Mouse (Mus musculus): ENCODE data around the gene Erp44. TPM values are rescaled to one million over a fixed set of nuclear protein-coding genes. Genes with fewer than 3 reads are reported as not detected.

Erp44 gene
- total and polyA plus RNA-seq, 3 experiments = 31.1 to 31.6 TPM; not detected in 1

- TF ChIP-seq USF1 (IDR thresholded peaks at IDR 0.05; ENCODE audit: low read depth, low read length) (no peak), GATA1 (IDR thresholded peaks at IDR 0.05; ENCODE audit: low read depth, low read length) (peak; percentile 91), JUND (IDR thresholded peaks at IDR 0.05; ENCODE audit: low read depth, low read length) (no peak), ZC3H11A (IDR thresholded peaks at IDR 0.05; ENCODE audit: low read depth, low read length) (no peak), CHD2 (IDR thresholded peaks at IDR 0.05; ENCODE audit: low read length) (no peak), CHD1 (IDR thresholded peaks at IDR 0.05; ENCODE audit: low read depth, low read length) (no peak), GABPA (IDR thresholded peaks at IDR 0.05; ENCODE audit: low read depth, low read length) (no peak), ZMIZ1 (IDR thresholded peaks at IDR 0.05; ENCODE audit: low read depth, low read length) (no peak)
Observed at GRCm38 (mm10) chr4:48182115-48182806, 97.1 kb downstream of the Erp44 start (continued).

- Histone ChIP-seq H3K4me3 (ENCODE audit: control insufficient read depth in 1 of 2, insufficient read depth in 1 of 2, low read depth in 2 of 2, low read length in 2 of 2) (no peak overlapping the region), H3K27ac (ENCODE audit: control insufficient read depth, low read depth, low read length) (no peak overlapping the region), H3K9me3 (replicated peaks; ENCODE audit: insufficient read depth, low read length) (no peaks in the 10 kb centered on the region), H3K9ac (ENCODE audit: control insufficient read depth, low read depth, low read length, poor library complexity, severe bottlenecking) (no peak overlapping the region), H3K36me3 (ENCODE audit: control insufficient read depth in 1 of 2, insufficient read depth in 2 of 2, low read length in 2 of 2) (peaks cover 0 to 5% of the 10 kb centered on the region in 2 experiments; a peak in 3 of 4 replicates), H3K79me2 (ENCODE audit: control insufficient read depth, insufficient read depth, low read length, poor library complexity) (no peaks in the 10 kb centered on the region), H3K27me3 (ENCODE audit: control insufficient read depth in 1 of 2, insufficient read depth in 2 of 2, low read length in 2 of 2) (no peaks in the 10 kb centered on the region), H3K4me1 (ENCODE audit: control insufficient read depth in 1 of 2, insufficient read depth in 2 of 2, low read length in 2 of 2) (peaks cover 7 to 10% of the 10 kb centered on the region in 2 experiments)
- TF ChIP-seq TBP (IDR thresholded peaks at IDR 0.05; ENCODE audit: low read depth, low read length) = no peak
- TF ChIP-seq TCF12 (IDR thresholded peaks at IDR 0.05; ENCODE audit: low read depth, low read length) = no peak
- no peak for TF ChIP-seq CHD1 (IDR thresholded peaks at IDR 0.05; ENCODE audit: low read depth, low read length)
- no peak for TF ChIP-seq UBTF (IDR thresholded peaks at IDR 0.05; ENCODE audit: borderline replicate concordance, insufficient read depth, low read depth, low read length)
- no peak for TF ChIP-seq POLR2AphosphoS5 (IDR thresholded peaks at IDR 0.05; ENCODE audit: borderline replicate concordance, low read depth, low read length)
- TF ChIP-seq SMC3 (IDR thresholded peaks at IDR 0.05; ENCODE audit: low read depth, low read length) = no peak
- TF ChIP-seq USF2 (IDR thresholded peaks at IDR 0.05; ENCODE audit: borderline replicate concordance in 1 of 2, insufficient read depth in 1 of 2, low read depth in 1 of 2, low read length in 2 of 2) = no peak
- TF ChIP-seq E2F4 (IDR thresholded peaks at IDR 0.05; ENCODE audit: borderline replicate concordance, low read depth, low read length) = no peak
- no peak for TF ChIP-seq USF1 (IDR thresholded peaks at IDR 0.05; ENCODE audit: low read depth, low read length)
- no peak for TF ChIP-seq MEF2A (IDR thresholded peaks at IDR 0.05; ENCODE audit: extremely low read depth, insufficient replicate concordance, low read depth, low read length, poor library complexity, severe bottlenecking)
- TF ChIP-seq MAX (IDR thresholded peaks at IDR 0.05; ENCODE audit: low read length) = no peak
- TF ChIP-seq RAD21 (IDR thresholded peaks at IDR 0.05; ENCODE audit: low read depth, low read length) = no peak
- no peak for TF ChIP-seq BHLHE40 (IDR thresholded peaks at IDR 0.05; ENCODE audit: borderline replicate concordance, low read depth, low read length)
- no peak for TF ChIP-seq NRF1 (IDR thresholded peaks at IDR 0.05; ENCODE audit: insufficient read depth, low read depth, low read length, poor library complexity, severe bottlenecking)
- TF ChIP-seq NELFE (IDR thresholded peaks at IDR 0.05; ENCODE audit: low read depth, low read length) = no peak
- no peak for DNase-seq (ENCODE audit: low read depth, low spot score)
Observed at GRCm38 (mm10) chr4:48181366-48181765, 98.0 kb downstream of the Erp44 start.

Measured in MEL (cell line).